Mouse (Mus musculus): ENCODE data around the gene Abca1. TPM values are rescaled to one million over a fixed set of nuclear protein-coding genes. Genes with fewer than 3 reads are reported as not detected.

The Abca1 gene
- polyA plus RNA-seq, 1 experiment from 2014 or later: 4.2 TPM

- Histone ChIP-seq H3K27ac (no peak within 1 kb of the TSS), H3K4me1 (peaks cover 3% of the 10 kb centered on the region; the same call in 1 of the 2 replicates), H3K4me3 (peak within 1 kb of the TSS; percentile 40; the same call in 1 of the 2 replicates), H3K9me3 (no peaks in the 10 kb centered on the region), H3K27me3 (ENCODE audit: insufficient read depth, poor library complexity, severe bottlenecking) (no peaks in the 10 kb centered on the region), H3K36me3 (no peaks in the 10 kb centered on the region)
- 31% methylated on average over 12 of the region's 12 CpGs for WGBS
- DNase-seq (ENCODE audit: low spot score): no peak
Observed at GRCm38 (mm10) chr4:52989248-52989647, 170.4 kb downstream of the Abca1 start, which contains the start of gene Nipsnap3a. Gene Nipsnap3a (plus strand): TSS chr4:52989272.

- Histone ChIP-seq H3K9me3 (no peaks in the 10 kb centered on the region), H3K4me1 (peaks cover 3% of the 10 kb centered on the region; the same call in 1 of the 2 replicates), H3K27me3 (ENCODE audit: insufficient read depth, poor library complexity, severe bottlenecking) (no peaks in the 10 kb centered on the region), H3K36me3 (no peaks in the 10 kb centered on the region), H3K27ac (no peak overlapping the region), H3K4me3 (no peak overlapping the region)
- no peak for DNase-seq (ENCODE audit: low spot score)
- 78% methylated on average over 2 of the region's 2 CpGs for whole genome bisulfite sequencing
Observed at GRCm38 (mm10) chr4:52986266-52986665, 173.4 kb downstream of the Abca1 start.

GRCm38 (mm10) chr4:52985216-52985615 lies 174.5 kb downstream of the Abca1 start:
- H3K27ac ChIP-seq: no peak overlapping the region
- peaks cover 3% of the 10 kb centered on the region; the same call in 1 of the 2 replicates for H3K4me1 ChIP-seq
- H3K9me3 ChIP-seq: no peaks in the 10 kb centered on the region
- DNase-seq (ENCODE audit: low spot score): no peak
- no peaks in the 10 kb centered on the region for H3K27me3 ChIP-seq (ENCODE audit: insufficient read depth, poor library complexity, severe bottlenecking)
- 79% methylated on average over 2 of the region's 2 CpGs for WGBS
- H3K36me3 ChIP-seq: no peaks in the 10 kb centered on the region
- no peak overlapping the region for H3K4me3 ChIP-seq

Other genes with a start within 250 kb of the Abca1 start
- not detected in 2 replicates for gene Olfr272, start 240.7 kb downstream of the Abca1 start, polyA plus RNA-seq (2016; fragmentation: Nextera tagmentation; extraction: Ambion mirVana)
- gene Olfr270, start 195.3 kb downstream of the Abca1 start, polyA plus RNA-seq (2016; fragmentation: Nextera tagmentation; extraction: Ambion mirVana): not detected in 2 replicates
- not detected in 2 replicates for gene Nipsnap3a, start 170.6 kb downstream of the Abca1 start, polyA plus RNA-seq (2016; fragmentation: Nextera tagmentation; extraction: Ambion mirVana)
- 83.7 and 100 TPM in 2 replicates for gene Nipsnap3b, start 148.0 kb downstream of the Abca1 start, polyA plus RNA-seq (2016; fragmentation: Nextera tagmentation; extraction: Ambion mirVana)